Mouse (Mus musculus): ENCODE results near the gene Fam114a1. TPM values are rescaled to one million over a fixed set of nuclear protein-coding genes. Genes with fewer than 3 reads are reported as not detected.

Gene Fam114a1
- polyA plus RNA-seq, 1 experiment from 2014 or later, result 47.4 TPM

GRCm38 (mm10) chr5:65043407-65043895 lies 73.6 kb downstream of the Fam114a1 start:
- no peaks in the 10 kb centered on the region for H3K9me3 ChIP-seq (ENCODE audit: low read depth, low read length)
- no peak for DNase-seq
- H3K4me3 ChIP-seq (ENCODE audit: low read depth, low read length), result no peak overlapping the region
- no peak overlapping the region for H3K27ac ChIP-seq (ENCODE audit: low read depth)
- no peak overlapping the region for H3K4me2 ChIP-seq
- 55% methylated on average over 11 of the region's 11 CpGs for WGBS
- ATAC-seq (ENCODE audit: insufficient read depth), result no peak
- H3K4me1 ChIP-seq (ENCODE audit: insufficient read depth), result no peaks in the 10 kb centered on the region
- no peak overlapping the region for H3K9ac ChIP-seq
- no peaks in the 10 kb centered on the region for H3K27me3 ChIP-seq (ENCODE audit: insufficient read depth, low read length)
- peaks cover 14% of the 10 kb centered on the region; the same call in 1 of the 2 replicates for H3K36me3 ChIP-seq (ENCODE audit: insufficient read depth)
- TF ChIP-seq CTCF (IDR thresholded peaks at IDR 0.05; ENCODE audit: low read depth), result no peak

GRCm38 (mm10) chr5:65045642-65046370 lies 75.9 kb downstream of the Fam114a1 start:
- no peak overlapping the region for H3K4me2 ChIP-seq
- H3K4me3 ChIP-seq (ENCODE audit: low read depth, low read length), result no peak overlapping the region
- no peak overlapping the region for H3K27ac ChIP-seq (ENCODE audit: low read depth)
- no peak for DNase-seq
- H3K36me3 ChIP-seq (ENCODE audit: insufficient read depth), result 0 out of 2 replicates have a peak, but pooled peaks cover 7% of the 10 kb centered on the region
- no peaks in the 10 kb centered on the region for H3K27me3 ChIP-seq (ENCODE audit: insufficient read depth, low read length)
- 76% methylated on average over 6 of the region's 6 CpGs for WGBS
- ATAC-seq (ENCODE audit: insufficient read depth), result no peak
- H3K4me1 ChIP-seq (ENCODE audit: insufficient read depth), result no peaks in the 10 kb centered on the region
- H3K9ac ChIP-seq, result no peak overlapping the region
- TF ChIP-seq CTCF (IDR thresholded peaks at IDR 0.05; ENCODE audit: low read depth), result no peak
- H3K9me3 ChIP-seq (ENCODE audit: low read depth, low read length), result no peaks in the 10 kb centered on the region

GRCm38 (mm10) chr5:65046442-65047284 lies 76.8 kb downstream of the Fam114a1 start:
- H3K27ac ChIP-seq (ENCODE audit: low read depth), result no peak overlapping the region
- no peaks in the 10 kb centered on the region for H3K9me3 ChIP-seq (ENCODE audit: low read depth, low read length)
- H3K4me1 ChIP-seq (ENCODE audit: insufficient read depth), result no peaks in the 10 kb centered on the region
- ATAC-seq (ENCODE audit: insufficient read depth) (no peak), DNase-seq (no peak)
- WGBS, result 65% methylated on average over 12 of the region's 12 CpGs
- H3K9ac ChIP-seq, result no peak overlapping the region
- TF ChIP-seq CTCF (IDR thresholded peaks at IDR 0.05; ENCODE audit: low read depth), result no peak
- H3K36me3 ChIP-seq (ENCODE audit: insufficient read depth), result 0 out of 2 replicates have a peak, but pooled peaks cover under 1% of the 10 kb centered on the region
- no peaks in the 10 kb centered on the region for H3K27me3 ChIP-seq (ENCODE audit: insufficient read depth, low read length)
- H3K4me3 ChIP-seq (ENCODE audit: low read depth, low read length), result no peak overlapping the region
- no peak overlapping the region for H3K4me2 ChIP-seq

GRCm38 (mm10) chr5:65047285-65047855 lies 77.5 kb downstream of the Fam114a1 start:
- no peak for ATAC-seq (ENCODE audit: insufficient read depth)
- 63% methylated on average over 12 of the region's 12 CpGs for WGBS
- H3K27ac ChIP-seq (ENCODE audit: low read depth), result no peak overlapping the region

DNA sequence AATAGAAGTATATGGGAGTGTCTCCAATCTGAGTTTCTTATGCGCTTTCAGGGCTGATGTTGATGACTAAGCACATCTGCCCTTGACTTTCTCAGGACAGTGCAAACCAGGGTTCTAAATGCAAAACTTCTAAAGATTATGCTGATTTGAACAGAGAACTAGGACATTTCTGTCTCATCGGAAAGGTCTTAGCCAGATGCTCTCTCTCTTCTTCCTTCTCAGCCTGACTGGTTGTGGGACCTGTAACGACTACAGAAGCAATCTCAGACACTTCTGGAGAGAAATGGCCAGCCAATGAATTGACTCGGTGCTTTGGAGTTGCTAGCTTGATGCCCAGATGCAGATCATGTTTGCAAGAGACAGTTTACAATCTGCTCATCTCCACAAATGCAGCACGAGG lies 80.0 kb downstream of the Fam114a1 start:
- Histone ChIP-seq H3K9me3 (ENCODE audit: low read depth, low read length) (no peaks in the 10 kb centered on the region), H3K4me3 (ENCODE audit: low read depth, low read length) (no peak overlapping the region), H3K4me2 (no peak overlapping the region), H3K4me1 (ENCODE audit: insufficient read depth) (no peaks in the 10 kb centered on the region), H3K27me3 (ENCODE audit: insufficient read depth, low read length) (no peaks in the 10 kb centered on the region), H3K9ac (no peak overlapping the region), H3K36me3 (ENCODE audit: insufficient read depth) (no peaks in the 10 kb centered on the region), H3K27ac (ENCODE audit: low read depth) (no peak overlapping the region)
- 80% methylated on average over 5 of the region's 5 CpGs for WGBS
- DNase-seq (no peak), ATAC-seq (ENCODE audit: insufficient read depth) (no peak)
- TF ChIP-seq CTCF (IDR thresholded peaks at IDR 0.05; ENCODE audit: low read depth), result no peak

More at GRCm38 (mm10) chr5:65047285-65047855, 77.5 kb downstream of the Fam114a1 start:
- no peak overlapping the region for H3K9ac ChIP-seq
- H3K4me3 ChIP-seq (ENCODE audit: low read depth, low read length), result no peak overlapping the region
- no peaks in the 10 kb centered on the region for H3K27me3 ChIP-seq (ENCODE audit: insufficient read depth, low read length)
- no peak for TF ChIP-seq CTCF (IDR thresholded peaks at IDR 0.05; ENCODE audit: low read depth)
- H3K36me3 ChIP-seq (ENCODE audit: insufficient read depth), result no peaks in the 10 kb centered on the region
- no peak for DNase-seq
- H3K4me1 ChIP-seq (ENCODE audit: insufficient read depth), result no peaks in the 10 kb centered on the region
- no peaks in the 10 kb centered on the region for H3K9me3 ChIP-seq (ENCODE audit: low read depth, low read length)
- H3K4me2 ChIP-seq, result no peak overlapping the region

DNA sequence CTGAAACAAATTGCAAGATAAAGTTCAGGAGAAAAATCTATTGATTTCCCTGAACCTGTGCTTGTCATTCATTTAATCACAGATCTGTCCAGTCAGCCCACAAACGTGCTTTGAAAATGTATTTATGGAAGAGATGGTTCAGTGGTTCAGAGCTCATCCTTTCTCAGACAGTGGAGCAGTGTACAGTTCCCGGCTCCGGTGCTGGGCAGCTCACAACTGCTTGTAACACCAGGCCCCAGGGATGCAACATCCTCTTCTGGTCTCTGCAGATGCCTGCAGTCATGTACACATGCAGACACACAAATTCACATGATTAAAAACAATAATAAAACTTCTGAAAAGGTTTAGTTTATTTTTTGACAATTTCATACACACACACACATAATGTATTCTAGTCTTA lies 81.6 kb downstream of the Fam114a1 start:
- Histone ChIP-seq H3K27me3 (ENCODE audit: insufficient read depth, low read length) (no peaks in the 10 kb centered on the region), H3K4me1 (ENCODE audit: insufficient read depth) (no peaks in the 10 kb centered on the region), H3K36me3 (ENCODE audit: insufficient read depth) (no peaks in the 10 kb centered on the region), H3K9me3 (ENCODE audit: low read depth, low read length) (no peaks in the 10 kb centered on the region), H3K27ac (ENCODE audit: low read depth) (no peak overlapping the region), H3K4me3 (ENCODE audit: low read depth, low read length) (no peak overlapping the region), H3K9ac (no peak overlapping the region), H3K4me2 (no peak overlapping the region)
- DNase-seq (no peak), ATAC-seq (ENCODE audit: insufficient read depth) (no peak)
- 80% methylated on average over 3 of the region's 3 CpGs for WGBS
- TF ChIP-seq CTCF (IDR thresholded peaks at IDR 0.05; ENCODE audit: low read depth), result no peak

DNA sequence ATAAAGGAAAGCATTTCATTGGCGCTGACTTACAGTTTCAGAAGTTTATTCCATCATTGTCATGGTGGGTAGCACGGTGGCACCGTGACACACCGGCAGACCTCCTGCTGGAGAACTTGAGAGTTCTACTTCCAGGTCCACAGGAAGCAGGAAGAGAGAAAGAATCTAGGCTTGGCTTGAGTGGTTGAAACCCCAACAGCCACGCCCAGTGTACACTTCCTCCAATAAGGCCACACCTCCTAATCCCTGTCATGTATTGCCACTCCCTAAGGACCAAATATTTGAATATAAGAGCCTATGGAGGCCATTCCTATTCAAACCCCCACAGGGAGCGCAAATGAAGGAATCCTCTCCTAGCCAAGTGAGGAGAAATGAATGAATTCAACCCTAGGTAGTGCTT lies 87.7 kb downstream of the Fam114a1 start:
- Histone ChIP-seq H3K9me3 (ENCODE audit: low read depth, low read length) (no peaks in the 10 kb centered on the region), H3K4me3 (ENCODE audit: low read depth, low read length) (no peak overlapping the region), H3K4me2 (no peak overlapping the region), H3K4me1 (ENCODE audit: insufficient read depth) (no peaks in the 10 kb centered on the region), H3K27me3 (ENCODE audit: insufficient read depth, low read length) (no peaks in the 10 kb centered on the region), H3K9ac (no peak overlapping the region), H3K36me3 (ENCODE audit: insufficient read depth) (no peaks in the 10 kb centered on the region), H3K27ac (ENCODE audit: low read depth) (no peak overlapping the region)
- WGBS, result 92% methylated on average over 6 of the region's 6 CpGs
- TF ChIP-seq CTCF (IDR thresholded peaks at IDR 0.05; ENCODE audit: low read depth), result no peak
- ATAC-seq (ENCODE audit: insufficient read depth), result no peak
- DNase-seq, result no peak
